In genomic region chr6:66989518-66989917, GRCm38 (mm10) we compare ENCODE assay signal across 17 mouse cellular contexts. TPM values are rescaled to one million over a fixed set of nuclear protein-coding genes. Genes with fewer than 3 reads are reported as not detected.
A peak's percentile ranks its signal among the peaks of the same experiment; 100 is the strongest.
DNase-seq lines count a peak whose midpoint lies in the region; ATAC-seq and TF ChIP-seq lines count a peak whose summit lies in the region.
"Had no signal": no experiment of that assay in that cellular context is flagged by ENCODE, and none has a peak within 500 bp of the region (broad histone marks: within the 10 kb centered on the region; RNA-seq: fewer than 3 reads in every experiment).

No protein-coding gene starts in this region.

- H3K79me2 ChIP-seq in liver, adult 2 months (ENCODE audit: control insufficient read depth, insufficient read depth, low read length): peaks cover 17% of the 10 kb centered on the region; the same call in 1 of the 2 replicates
- H3K79me2 ChIP-seq in MEL (ENCODE audit: control insufficient read depth, insufficient read depth, low read length, poor library complexity): peaks cover 2% of the 10 kb centered on the region; the same call in 1 of the 2 replicates

- no peak for TF ChIP-seq RAD21 in MEL (IDR thresholded peaks at IDR 0.05; ENCODE audit: low read depth, low read length)

- no peak for TF ChIP-seq CTCF in liver, adult 2 months (IDR thresholded peaks at IDR 0.05; ENCODE audit: low read depth, low read length)
- TF ChIP-seq CTCF in MEL (IDR thresholded peaks at IDR 0.05 in 2 of 3, conservative IDR thresholded peaks at IDR 0.05 in 1 of 3; ENCODE audit: control insufficient read depth in 1 of 3, insufficient read depth in 1 of 3, low read depth in 2 of 3, low read length in 3 of 3, poor library complexity in 1 of 3, severe bottlenecking in 1 of 3): no peak

- H3K27ac ChIP-seq in liver, adult 2 months (replicated peaks; ENCODE audit: insufficient read depth, low read depth, low read length): no peak overlapping the region
- no peak overlapping the region for H3K27ac ChIP-seq in liver, embryonic 11.5 days (ENCODE audit: low read depth, low read length)
- peak overlapping the region; percentile 99 for H3K27ac ChIP-seq in MEL (ENCODE audit: control insufficient read depth, low read depth, low read length)
- no peak overlapping the region for H3K27ac ChIP-seq in neural tube, embryonic 15.5 days (replicated peaks)
- H3K27ac ChIP-seq: embryonic facial prominence, embryonic 13.5 days; forebrain, embryonic 12.5 days; hindbrain, embryonic 15.5 days had no signal

- H3K4me3 ChIP-seq in liver, adult 2 months (ENCODE audit: insufficient read depth, low read depth, low read length): no peak overlapping the region
- no peak overlapping the region for H3K4me3 ChIP-seq in liver, embryonic 11.5 days (ENCODE audit: low read depth, low read length)
- H3K4me3 ChIP-seq in MEL (ENCODE audit: control insufficient read depth in 1 of 2, insufficient read depth in 1 of 2, low read depth in 2 of 2, low read length in 2 of 2): peak overlapping the region; percentile 6 to 26; a peak in 3 of 4 replicates
- peak overlapping the region; percentile 57 for H3K4me3 ChIP-seq in megakaryocyte, embryonic 14.5 days (replicated peaks)
- no peak overlapping the region for H3K4me3 ChIP-seq in neural tube, embryonic 15.5 days (replicated peaks)
- H3K4me3 ChIP-seq: embryonic facial prominence, embryonic 13.5 days; forebrain, embryonic 12.5 days; heart, embryonic 12.5 days; hindbrain, embryonic 15.5 days had no signal

- no peaks in the 10 kb centered on the region for H3K27me3 ChIP-seq in liver, adult 2 months (ENCODE audit: control insufficient read depth, insufficient read depth, low read length)
- H3K27me3 ChIP-seq in liver, embryonic 11.5 days (replicated peaks; ENCODE audit: control insufficient read depth, insufficient read depth, low read length): no peaks in the 10 kb centered on the region
- no peaks in the 10 kb centered on the region for H3K27me3 ChIP-seq in MEL (ENCODE audit: control insufficient read depth in 1 of 2, insufficient read depth in 2 of 2, low read length in 2 of 2)
- no peaks in the 10 kb centered on the region for H3K27me3 ChIP-seq in megakaryocyte, embryonic 14.5 days (replicated peaks)
- H3K27me3 ChIP-seq in neural tube, embryonic 15.5 days (replicated peaks): no peaks in the 10 kb centered on the region
- H3K27me3 ChIP-seq: embryonic facial prominence, embryonic 13.5 days; forebrain, embryonic 12.5 days; heart, embryonic 12.5 days; hindbrain, embryonic 15.5 days had no signal

- H3K4me1 ChIP-seq in liver, adult 2 months (ENCODE audit: control insufficient read depth, insufficient read depth, low read length): peaks cover 3% of the 10 kb centered on the region; the same call in 1 of the 2 replicates
- H3K4me1 ChIP-seq in liver, embryonic 11.5 days (replicated peaks; ENCODE audit: control insufficient read depth, insufficient read depth, low read length): peaks cover 16% of the 10 kb centered on the region
- peaks cover 19 to 21% of the 10 kb centered on the region in 2 experiments for H3K4me1 ChIP-seq in MEL (ENCODE audit: control insufficient read depth in 1 of 2, insufficient read depth in 2 of 2, low read length in 2 of 2)
- peaks cover 87% of the 10 kb centered on the region for H3K4me1 ChIP-seq in megakaryocyte, embryonic 14.5 days
- no peaks in the 10 kb centered on the region for H3K4me1 ChIP-seq in neural tube, embryonic 15.5 days
- H3K4me1 ChIP-seq: forebrain, embryonic 12.5 days; hindbrain, embryonic 15.5 days had no signal

- H3K9me3 ChIP-seq in liver, embryonic 11.5 days (ENCODE audit: control insufficient read depth, low read length): no peaks in the 10 kb centered on the region
- H3K9me3 ChIP-seq in MEL (replicated peaks; ENCODE audit: insufficient read depth, low read length): no peaks in the 10 kb centered on the region
- no peaks in the 10 kb centered on the region for H3K9me3 ChIP-seq in megakaryocyte, embryonic 14.5 days
- no peaks in the 10 kb centered on the region for H3K9me3 ChIP-seq in neural tube, embryonic 15.5 days (replicated peaks)
- H3K9me3 ChIP-seq: embryonic facial prominence, embryonic 13.5 days; forebrain, embryonic 12.5 days; heart, embryonic 12.5 days; hindbrain, embryonic 15.5 days had no signal

- H3K36me3 ChIP-seq in liver, adult 2 months (ENCODE audit: control insufficient read depth, insufficient read depth, low read length): no peaks in the 10 kb centered on the region
- H3K36me3 ChIP-seq in liver, embryonic 11.5 days (ENCODE audit: control insufficient read depth, insufficient read depth, low read length): no peaks in the 10 kb centered on the region
- peaks cover 0 to 34% of the 10 kb centered on the region in 2 experiments; a peak in 2 of 4 replicates for H3K36me3 ChIP-seq in MEL (ENCODE audit: control insufficient read depth in 1 of 2, insufficient read depth in 2 of 2, low read length in 2 of 2)
- H3K36me3 ChIP-seq in megakaryocyte, embryonic 14.5 days (replicated peaks; ENCODE audit: low read length): peaks cover 15% of the 10 kb centered on the region
- H3K36me3 ChIP-seq in neural tube, embryonic 15.5 days: no peaks in the 10 kb centered on the region
- H3K36me3 ChIP-seq: embryonic facial prominence, embryonic 13.5 days; forebrain, embryonic 12.5 days; heart, embryonic 12.5 days; hindbrain, embryonic 15.5 days had no signal

- DNase-seq in heart, adult 11 months: peak; percentile 81
- DNase-seq in heart, postnatal 4 days: no peak
- DNase-seq in liver, adult 2 months (ENCODE audit: extremely low read depth, low read depth, low spot score): peak; percentile 30
- no peak for DNase-seq in liver, embryonic 11.5 days (ENCODE audit: low spot score)
- peak; percentile 87 for DNase-seq in MEL (ENCODE audit: low read depth, low spot score)
- DNase-seq: adrenal gland, postnatal 10 days; cerebellum, adult 11 months; cerebellum, adult 8-10 months; cerebellum, postnatal 14 days; forebrain, postnatal 0 days; gastrocnemius, postnatal 14 days had no signal

- TF ChIP-seq EP300 in MEL (IDR thresholded peaks at IDR 0.05; ENCODE audit: low read depth in 1 of 2, low read length in 2 of 2): peak in 1 of 2 experiments; percentile 0; a peak in 1 of 4 replicates

- H3K9ac ChIP-seq in liver, adult 2 months (ENCODE audit: low read depth, low read length): no peak overlapping the region
- H3K9ac ChIP-seq in liver, embryonic 11.5 days (ENCODE audit: low read depth, low read length): no peak overlapping the region
- peak overlapping the region; percentile 51 for H3K9ac ChIP-seq in MEL (ENCODE audit: control insufficient read depth, low read depth, low read length, poor library complexity, severe bottlenecking)
- H3K9ac ChIP-seq in neural tube, embryonic 15.5 days (replicated peaks): no peak overlapping the region
- H3K9ac ChIP-seq: embryonic facial prominence, embryonic 13.5 days; forebrain, embryonic 12.5 days; forebrain, postnatal 0 days; heart, embryonic 12.5 days; hindbrain, embryonic 15.5 days had no signal

- no peak overlapping the region for H3K4me2 ChIP-seq in liver, embryonic 11.5 days
- no peak overlapping the region for H3K4me2 ChIP-seq in neural tube, embryonic 15.5 days
- H3K4me2 ChIP-seq: embryonic facial prominence, embryonic 13.5 days; forebrain, embryonic 12.5 days; heart, embryonic 12.5 days; hindbrain, embryonic 15.5 days had no signal

- no peak; the same call in 1 of the 2 replicates for ATAC-seq in liver, embryonic 11.5 days (replicated peaks; ENCODE audit: low FRiP score)
- ATAC-seq in neural tube, embryonic 15.5 days (ENCODE audit: low FRiP score): no peak
- ATAC-seq: forebrain, postnatal 0 days had no signal

- WGBS in liver, adult 2 months: 48% methylated on average over 3 of the region's 3 CpGs
- 34% methylated on average over 3 of the region's 3 CpGs for WGBS in liver, embryonic 11.5 days
- 95% methylated on average over 3 of the region's 3 CpGs for WGBS in neural tube, embryonic 15.5 days

- TF ChIP-seq POLR2A in liver, adult 2 months (IDR thresholded peaks at IDR 0.05; ENCODE audit: extremely low read depth, insufficient read depth, low read length): no peak
- peak in 1 of 2 experiments; percentile 61; a peak in 1 of 4 replicates for TF ChIP-seq POLR2A in MEL (IDR thresholded peaks at IDR 0.05; ENCODE audit: control insufficient read depth in 1 of 2, insufficient read depth in 1 of 2, low read depth in 1 of 2, low read length in 2 of 2, poor library complexity in 1 of 2)

TF ChIP-seq in MEL, 35 proteins besides CTCF, POLR2A, EP300 and RAD21 (continues in another document):
- no peak for TF ChIP-seq ZC3H11A (IDR thresholded peaks at IDR 0.05; ENCODE audit: low read depth, low read length)
- no peak for TF ChIP-seq CHD2 (IDR thresholded peaks at IDR 0.05; ENCODE audit: low read length)
- TF ChIP-seq USF1 (IDR thresholded peaks at IDR 0.05; ENCODE audit: low read depth, low read length): no peak
- no peak for TF ChIP-seq HCFC1 (IDR thresholded peaks at IDR 0.05; ENCODE audit: low read depth, low read length)
- no peak for TF ChIP-seq ZMIZ1 (IDR thresholded peaks at IDR 0.05; ENCODE audit: low read depth, low read length)
- peak; percentile 46; the same call in 1 of the 2 replicates for TF ChIP-seq NELFE (IDR thresholded peaks at IDR 0.05; ENCODE audit: low read depth, low read length)
- TF ChIP-seq NRF1 (IDR thresholded peaks at IDR 0.05; ENCODE audit: insufficient read depth, low read depth, low read length, poor library complexity, severe bottlenecking): no peak
- TF ChIP-seq CHD1 (IDR thresholded peaks at IDR 0.05; ENCODE audit: low read depth, low read length): no peak
- TF ChIP-seq MAX (IDR thresholded peaks at IDR 0.05; ENCODE audit: low read length): peak; percentile 21; the same call in 1 of the 2 replicates
- no peak for TF ChIP-seq UBTF (IDR thresholded peaks at IDR 0.05; ENCODE audit: borderline replicate concordance, insufficient read depth, low read depth, low read length)
- 0 out of 2 replicates have a peak, but pooled peaks have one; percentile 5 for TF ChIP-seq MAZ (IDR thresholded peaks at IDR 0.05; ENCODE audit: low read depth, low read length)
- no peak for TF ChIP-seq RCOR1 (IDR thresholded peaks at IDR 0.05; ENCODE audit: low read depth, low read length)
- TF ChIP-seq JUND (IDR thresholded peaks at IDR 0.05; ENCODE audit: low read depth, low read length): no peak
- no peak for TF ChIP-seq KAT2A (conservative IDR thresholded peaks at IDR 0.05; ENCODE audit: low read depth, low read length)

RNA-seq across cellular contexts. Expression of gene Gadd45a, which starts 47.7 kb away (rescaled TPM):
- total RNA-seq in heart, postnatal 4 days (2021): 1 to 10 TPM; 7.2 to 8.7 TPM
- 5.3 and 7.1 TPM in 2 replicates for total RNA-seq in liver, adult 2 months (2014; rRNA removed)
- 13.1 and 15.5 TPM in 2 replicates for polyA plus RNA-seq in liver, adult 2 months (2012; rRNA removed)
- 27.9 and 31.1 TPM in 2 replicates for polyA plus RNA-seq in liver, embryonic 11.5 days (2014; fragmentation: Nextera tagmentation; extraction: Ambion mirVana)
- total RNA-seq in MEL (2012; rRNA removed): 18.1 and 29.3 TPM in 2 replicates
- 10 to 100 TPM in 1 of 2 experiments, not detected in 1; 37.4 TPM for polyA plus RNA-seq in MEL (2012; ENCODE audit: insufficient read depth in 1 of 2, insufficient read length in 2 of 2, low read depth in 1 of 2, low replicate concordance in 2 of 2, missing spikeins in 1 of 2)
- polyA plus RNA-seq in megakaryocyte, embryonic 14.5 days (2012; ENCODE audit: insufficient read depth, low replicate concordance): 88.5 and 148 TPM in 2 replicates
- polyA plus RNA-seq in neural tube, embryonic 15.5 days (2015; fragmentation: Nextera tagmentation; extraction: Ambion mirVana): 15.8 and 23.4 TPM in 2 replicates

Comparison
In these comparisons a context has a peak if more than half of its experiments do, and no peak if none do; other contexts are left out.
1. DNase-seq: peak in heart, adult 11 months (single experiment), liver, adult 2 months (single experiment) and MEL (single experiment); none in heart, postnatal 4 days (single experiment) and liver, embryonic 11.5 days (single experiment).
2. H3K4me3 ChIP-seq: peak in MEL (2 of 2) and megakaryocyte, embryonic 14.5 days (single experiment); none in liver, adult 2 months (single experiment), liver, embryonic 11.5 days (single experiment) and neural tube, embryonic 15.5 days (single experiment).